Mouse (Mus musculus) retina, postnatal 1 day (tissue): ENCODE results near the gene Suox.
"Not testable (repeated sequence)": the region's sequence is repeated elsewhere in the genome, so short reads cannot be mapped to it uniquely, and the experiment has no call there.

Experiments used
- DNase-seq: peaks from one replicate; pipeline ENCODE4 v3.0.0-alpha.2; 2012

Suox gene

DNA sequence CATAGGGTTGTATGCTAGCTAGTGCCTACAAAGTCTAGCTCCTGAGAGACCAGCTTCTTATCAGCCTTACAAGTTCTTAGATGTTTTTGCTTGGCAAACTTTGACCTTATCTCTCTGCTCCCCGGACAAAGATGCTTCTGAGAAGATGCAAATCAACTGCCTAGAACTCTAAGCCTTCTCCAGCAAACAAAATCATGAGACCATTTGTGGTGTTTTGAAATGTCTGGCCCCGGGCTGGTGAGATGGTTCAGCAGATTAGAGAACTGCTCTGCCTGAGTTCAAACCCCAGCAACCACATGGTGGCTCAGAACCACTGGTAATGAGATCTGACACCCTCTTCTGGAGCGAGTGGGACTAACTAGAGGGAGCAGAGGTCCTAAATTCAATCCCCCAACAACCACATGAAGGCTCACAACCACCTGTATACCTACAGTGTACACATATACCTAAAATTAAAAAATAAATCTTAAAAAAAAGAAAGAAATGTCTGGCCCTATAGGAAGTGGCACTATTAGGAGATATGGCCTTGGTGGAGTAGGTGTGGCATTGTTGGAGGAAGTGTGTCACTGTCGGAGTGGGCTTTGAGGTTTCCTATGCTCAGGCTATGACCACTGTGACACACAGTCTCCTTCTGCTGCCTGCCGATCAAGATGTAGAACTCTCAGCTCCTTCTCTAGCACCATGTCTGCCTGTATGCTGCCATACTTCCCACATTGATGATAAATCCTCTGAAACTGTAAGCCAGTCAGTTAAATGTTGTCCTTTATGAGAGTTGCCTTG lies 10.2 kb downstream of the Suox start:
- DNase-seq, result no peak

GRCm38 (mm10) chr10:128662465-128662864 lies 11.4 kb downstream of the Suox start:
- DNase-seq, result peak; percentile 15

- no peak for DNase-seq
Measured at GRCm38 (mm10) chr10:128659490-128659889, 14.4 kb downstream of the Suox start.

DNA sequence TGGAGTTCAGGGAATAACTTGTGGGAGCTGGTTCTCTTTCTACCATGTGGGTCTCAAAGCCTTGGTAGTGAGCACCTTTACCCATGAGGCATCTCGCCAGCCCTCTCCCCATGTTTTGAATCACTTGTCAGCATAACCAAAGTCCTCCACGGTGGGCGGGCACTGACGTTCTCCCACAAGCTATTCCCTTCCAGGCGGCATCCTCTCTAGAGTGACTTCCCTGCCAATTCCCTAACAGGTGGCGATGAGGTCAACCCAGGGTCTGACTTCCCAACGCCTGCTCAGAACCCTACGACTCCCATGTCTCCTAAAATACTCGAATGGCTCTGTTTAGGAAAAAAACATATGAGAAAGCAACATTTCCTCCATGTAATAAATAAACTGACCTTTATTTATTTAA lies 16.0 kb downstream of the Suox start:
- no peak for DNase-seq

DNA sequence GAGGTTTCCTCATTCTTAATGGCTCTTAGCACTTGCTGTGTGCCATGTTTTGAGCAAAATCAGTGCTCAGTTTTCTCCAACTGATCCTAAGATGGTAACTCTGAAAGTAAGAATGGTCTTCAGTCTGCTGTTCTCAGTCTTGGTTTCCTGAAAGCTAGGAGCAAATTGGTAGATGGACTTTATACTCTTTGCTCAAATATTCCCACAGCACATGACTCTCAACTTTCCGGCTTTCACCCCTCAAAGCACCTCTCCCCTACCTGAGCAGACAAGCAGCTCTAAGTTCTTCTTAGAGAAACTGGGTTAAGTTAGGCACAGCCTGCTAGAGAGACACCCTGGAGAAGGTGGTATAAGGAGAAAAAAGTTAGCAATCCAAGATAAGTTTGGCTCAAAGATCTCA lies 17.1 kb downstream of the Suox start:
- DNase-seq, result no peak

DNA sequence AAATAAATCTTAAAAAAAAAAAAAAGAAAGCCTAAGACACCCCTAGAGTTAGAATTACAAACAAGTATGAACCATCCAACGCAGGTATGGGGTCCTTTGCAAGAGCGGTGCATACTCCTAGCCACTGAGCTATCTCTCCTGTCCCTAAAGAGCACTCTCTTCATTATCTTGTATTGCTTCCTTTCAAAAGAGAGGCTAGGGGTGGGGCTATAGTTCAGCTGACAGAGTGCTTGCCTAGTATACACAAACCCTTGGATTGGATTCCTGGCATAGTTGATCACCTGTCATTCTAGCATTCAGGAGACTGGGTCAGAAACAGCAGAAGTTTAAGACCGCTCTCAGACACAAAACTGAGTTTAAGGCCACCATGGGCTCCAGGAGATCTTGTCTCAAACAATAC lies 18.6 kb downstream of the Suox start:
- DNase-seq, result no peak

DNA sequence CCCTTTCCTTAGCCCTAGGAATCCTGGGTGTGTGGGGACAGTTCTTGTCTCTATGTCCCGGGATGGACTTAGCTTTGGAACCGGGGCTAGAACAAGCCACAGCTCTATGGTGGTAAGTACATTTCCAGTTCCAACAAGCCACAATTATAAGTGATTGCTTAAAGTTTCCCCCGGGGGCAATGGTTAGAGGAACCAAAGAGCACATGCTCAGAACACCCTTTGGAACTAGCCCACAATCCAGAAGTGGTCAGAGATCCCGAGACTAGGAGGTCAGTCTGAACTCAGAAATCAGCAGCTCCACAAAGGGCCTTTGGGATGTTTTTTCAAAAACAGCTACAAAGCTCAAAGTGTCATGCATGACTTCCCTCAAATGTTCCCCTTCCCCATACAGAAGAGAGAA lies 20.0 kb downstream of the Suox start:
- DNase-seq, result no peak

GRCm38 (mm10) chr10:128646139-128647089 lies 27.5 kb downstream of the Suox start:
- DNase-seq, result peak; percentile 85

- DNase-seq, result peak; percentile 79
Measured at GRCm38 (mm10) chr10:128645111-128646011, 28.5 kb downstream of the Suox start, which contains the start of gene Ikzf4. Gene Ikzf4, minus strand, starts transcription at chr10:128645991.

DNA sequence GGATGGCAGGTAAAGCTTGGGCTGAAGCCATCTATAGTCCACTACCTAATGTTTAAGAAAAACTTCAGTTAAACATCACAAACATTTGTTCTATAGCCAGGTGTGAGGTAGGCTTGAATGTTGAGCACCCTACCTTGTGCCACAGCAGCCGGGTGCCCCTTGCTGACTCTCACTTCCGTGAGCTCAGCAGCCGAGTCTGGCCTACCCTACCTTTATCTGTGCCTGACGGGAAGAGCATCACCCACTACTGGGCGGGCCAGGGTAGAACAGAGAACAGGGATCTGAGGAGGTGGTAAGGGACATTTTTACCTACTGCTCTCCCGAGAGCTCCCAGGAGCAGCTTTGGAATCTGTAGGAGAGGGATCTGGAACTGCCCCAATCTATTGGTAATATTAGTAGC lies 31.1 kb downstream of the Suox start:
- no peak for DNase-seq

GRCm38 (mm10) chr10:128641871-128642270 lies 32.0 kb downstream of the Suox start:
- DNase-seq, result peak; percentile 49

- no peak for DNase-seq
Measured at GRCm38 (mm10) chr10:128640891-128641290, 33.0 kb downstream of the Suox start.

GRCm38 (mm10) chr10:128639999-128640398 lies 33.9 kb downstream of the Suox start:
- DNase-seq, result no peak

- DNase-seq, result no peak
Measured at GRCm38 (mm10) chr10:128637011-128637410, 36.9 kb downstream of the Suox start.

GRCm38 (mm10) chr10:128636561-128636960 lies 37.3 kb downstream of the Suox start:
- DNase-seq, result no peak

DNA sequence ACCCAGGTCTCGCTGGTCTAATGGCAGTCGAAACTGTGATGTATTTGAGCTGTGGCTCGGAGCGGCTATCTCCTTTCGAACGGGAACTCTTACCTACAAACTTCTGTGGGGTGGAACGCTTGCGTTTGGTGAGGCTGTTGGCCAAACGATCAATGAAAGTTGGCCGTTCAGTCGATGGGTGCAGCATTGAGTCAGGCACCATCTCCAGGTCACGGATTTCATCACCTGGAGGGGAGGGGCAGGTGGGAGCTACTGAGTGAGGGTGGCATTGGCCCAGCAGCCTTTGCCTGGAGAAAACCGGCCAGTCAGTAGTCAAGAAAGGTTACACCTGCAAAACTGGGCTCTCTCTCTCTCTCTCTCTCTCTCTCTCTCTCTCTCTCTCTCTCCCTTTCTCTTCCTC lies 38.2 kb downstream of the Suox start:
- no peak for DNase-seq

- no peak for DNase-seq
Measured at GRCm38 (mm10) chr10:128631571-128631970, 42.3 kb downstream of the Suox start.

- DNase-seq, result not testable (repeated sequence)
Measured at GRCm38 (mm10) chr10:128630306-128630705, 43.6 kb downstream of the Suox start.

DNA sequence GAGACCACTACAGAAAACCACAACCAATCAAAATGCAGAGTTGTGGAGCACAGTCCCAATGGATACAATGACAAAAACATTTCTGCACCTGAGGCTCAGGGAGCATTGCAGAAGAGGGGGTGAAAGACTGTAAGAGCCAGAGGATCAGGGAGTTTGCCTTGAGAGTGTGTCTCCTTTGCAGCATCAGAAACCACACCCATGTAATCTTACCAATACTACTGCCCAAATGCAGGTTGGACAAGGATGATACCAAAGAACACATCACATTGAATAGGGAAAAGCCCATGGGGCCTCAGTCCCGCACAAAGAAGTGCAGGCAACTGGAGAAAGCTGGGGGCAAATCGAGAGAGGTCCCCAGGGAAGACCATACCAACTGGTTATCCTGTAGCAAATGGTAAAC lies 44.1 kb downstream of the Suox start:
- no peak for DNase-seq

DNA sequence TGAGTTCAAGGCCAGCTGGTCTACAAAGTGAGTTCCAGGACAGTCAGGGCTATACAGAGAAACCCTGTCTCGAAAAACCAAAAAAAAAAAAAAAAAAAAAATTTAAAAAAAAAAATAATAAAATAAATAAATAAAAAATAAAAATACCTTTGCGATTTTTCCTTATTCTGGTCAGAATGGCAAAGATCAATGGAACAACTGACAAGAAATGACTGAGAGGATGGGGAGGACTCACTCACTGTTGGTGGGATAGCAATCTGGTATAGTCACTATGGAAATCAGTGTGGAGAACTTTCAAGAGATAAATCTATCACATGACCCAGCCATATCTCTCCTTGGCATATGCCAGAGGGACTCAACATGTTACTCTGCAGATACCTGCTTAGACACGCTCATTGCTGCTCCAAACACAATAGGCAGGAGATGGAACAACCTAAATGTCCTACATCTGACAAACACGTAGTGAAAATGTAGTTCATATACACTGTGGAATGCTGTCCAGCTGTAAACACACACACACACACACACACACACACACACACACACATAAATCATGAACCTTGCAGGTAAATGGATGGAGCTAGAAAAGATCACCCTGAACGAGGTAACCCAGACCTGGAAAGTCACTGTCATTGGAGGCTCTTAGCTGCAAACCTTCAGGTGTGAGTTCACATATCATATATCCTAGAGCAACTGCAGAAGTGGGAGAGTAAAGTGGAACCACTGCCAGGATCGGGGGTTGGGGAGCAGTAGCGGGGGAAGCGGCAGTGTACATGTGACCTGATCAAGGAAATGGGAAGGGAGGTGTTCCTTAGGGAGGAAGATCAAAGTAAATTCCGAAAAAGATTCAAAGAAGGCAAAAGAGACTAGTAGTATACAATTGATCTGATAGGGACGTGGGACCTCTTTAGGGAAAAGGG lies 46.2 kb downstream of the Suox start:
- no peak for DNase-seq
